Mouse (Mus musculus): Measurements from ENCODE around the gene Lrp1.

Gene Lrp1

DNA sequence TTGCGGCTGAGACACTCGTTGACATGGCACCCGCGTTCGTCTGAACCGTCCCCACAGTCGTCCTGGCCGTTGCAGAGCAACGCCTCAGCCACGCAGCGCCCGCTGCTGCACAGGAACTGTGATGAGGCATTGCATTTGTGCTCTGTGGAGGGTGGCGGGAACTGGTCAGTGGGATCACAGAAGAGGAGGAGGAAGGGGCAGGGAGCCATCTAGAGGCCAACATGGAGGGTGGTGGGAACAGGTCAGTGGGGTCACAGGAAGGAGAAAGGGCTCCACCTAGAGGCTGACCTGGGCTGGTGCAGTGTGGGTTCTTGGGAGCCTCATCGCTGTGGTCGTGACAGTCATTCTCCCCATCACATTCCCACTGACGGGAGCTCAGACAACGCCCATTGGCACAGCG is 65.2 kb downstream of the Lrp1 start:
- DNase-seq (ENCODE audit: low read depth, low spot score) = peak; percentile 68

DNA sequence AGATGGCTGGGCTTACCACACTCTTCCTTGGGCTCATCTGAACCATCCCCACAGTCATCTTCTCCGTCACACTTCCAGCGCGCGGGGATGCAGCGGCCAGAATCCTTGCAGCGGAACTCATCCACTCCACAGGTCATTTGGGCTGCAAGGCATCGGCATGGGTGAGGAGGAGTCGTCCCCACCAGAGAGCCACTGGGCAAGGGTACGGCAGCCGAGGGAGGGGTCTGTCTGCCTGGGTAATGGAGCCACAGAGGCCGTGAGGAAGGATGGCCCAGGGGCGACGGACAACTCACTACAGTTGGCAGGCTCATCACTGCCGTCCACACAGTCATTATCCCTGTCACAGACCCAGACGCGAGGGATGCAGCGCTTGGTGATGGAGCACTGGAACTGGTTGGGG is 71.1 kb downstream of the Lrp1 start:
- no peak for DNase-seq (ENCODE audit: low read depth, low spot score)

DNA sequence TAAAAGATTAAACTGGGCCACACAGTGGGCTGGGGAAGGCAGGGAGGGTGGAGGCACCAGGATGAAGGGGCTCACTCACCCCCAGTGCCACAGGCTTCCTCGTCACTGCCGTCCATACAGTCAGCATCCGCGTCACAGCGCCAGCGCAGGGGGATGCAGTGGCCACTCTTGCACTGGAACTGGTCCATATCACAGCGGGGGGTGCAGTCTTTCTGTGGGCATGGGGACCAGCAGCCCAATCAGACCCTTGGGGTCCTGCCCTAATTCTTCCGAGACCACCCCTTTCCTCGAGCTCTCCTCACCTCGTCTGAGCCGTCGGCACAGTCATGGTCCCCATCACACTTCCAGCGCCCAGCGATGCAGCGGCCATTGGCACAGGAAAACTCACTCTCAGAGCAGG is 72.7 kb downstream of the Lrp1 start:
- no peak for DNase-seq (ENCODE audit: low read depth, low spot score)

DNA sequence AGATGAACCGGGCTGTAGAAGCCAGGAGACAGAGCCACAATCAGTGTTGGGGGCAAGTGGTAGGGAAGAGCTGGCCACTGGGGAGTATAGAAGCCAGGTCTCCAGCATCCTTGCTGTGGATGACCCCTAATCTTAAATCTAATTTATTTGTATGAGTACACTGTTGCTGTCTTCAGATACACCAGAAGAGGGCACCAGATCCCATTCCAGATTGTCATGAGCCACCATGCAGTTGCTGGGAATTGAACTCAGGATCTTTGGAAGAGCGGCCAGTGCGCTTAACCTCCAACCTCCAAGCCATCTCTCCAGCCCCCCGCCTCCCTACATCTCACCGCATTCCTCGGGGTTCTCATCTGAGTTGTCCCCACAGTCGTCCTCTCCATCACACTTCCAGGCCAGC is 74.4 kb downstream of the Lrp1 start:
- DNase-seq (ENCODE audit: low read depth, low spot score) = no peak

DNA sequence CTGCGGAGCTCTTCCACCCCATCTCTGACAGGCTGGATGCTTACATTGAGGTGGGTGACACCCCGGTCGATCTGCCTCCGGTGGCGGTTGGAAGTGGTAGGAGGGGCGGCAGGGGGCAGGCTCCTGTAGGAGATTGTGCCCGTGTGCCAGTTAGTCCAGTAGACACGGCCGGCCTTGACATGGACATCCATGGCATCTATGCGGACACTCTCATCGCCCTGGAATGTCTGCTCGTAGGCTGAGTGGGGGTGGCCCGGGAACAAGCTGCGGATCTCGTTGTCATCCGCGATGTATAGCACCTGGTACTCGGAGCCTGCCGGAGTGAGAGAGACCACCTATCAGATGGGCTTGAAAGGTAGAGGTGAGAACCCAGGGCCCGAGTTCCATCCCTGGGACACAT is 76.6 kb downstream of the Lrp1 start:
- DNase-seq (ENCODE audit: low read depth, low spot score) = no peak

DNA sequence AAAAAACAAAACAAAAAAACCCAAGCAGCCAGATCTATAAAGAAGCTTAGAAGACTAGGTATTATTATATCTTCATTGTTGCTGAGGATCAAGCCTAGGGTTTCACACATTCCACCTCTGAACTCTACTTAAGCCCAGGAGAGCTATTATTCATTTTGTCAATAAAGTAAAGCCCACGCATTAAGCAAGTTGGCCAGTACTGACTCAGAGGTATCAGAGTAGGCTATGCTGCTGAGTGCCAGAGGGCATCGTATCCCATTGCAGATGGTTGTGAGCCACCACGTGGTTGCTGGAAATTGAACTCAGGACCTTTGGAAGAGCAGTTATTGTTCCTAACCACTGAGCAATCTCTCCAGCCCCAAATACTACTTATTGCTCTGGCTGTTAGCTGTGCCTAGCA is 77.0 kb downstream of the Lrp1 start:
- no peak for DNase-seq (ENCODE audit: low read depth, low spot score)

DNA sequence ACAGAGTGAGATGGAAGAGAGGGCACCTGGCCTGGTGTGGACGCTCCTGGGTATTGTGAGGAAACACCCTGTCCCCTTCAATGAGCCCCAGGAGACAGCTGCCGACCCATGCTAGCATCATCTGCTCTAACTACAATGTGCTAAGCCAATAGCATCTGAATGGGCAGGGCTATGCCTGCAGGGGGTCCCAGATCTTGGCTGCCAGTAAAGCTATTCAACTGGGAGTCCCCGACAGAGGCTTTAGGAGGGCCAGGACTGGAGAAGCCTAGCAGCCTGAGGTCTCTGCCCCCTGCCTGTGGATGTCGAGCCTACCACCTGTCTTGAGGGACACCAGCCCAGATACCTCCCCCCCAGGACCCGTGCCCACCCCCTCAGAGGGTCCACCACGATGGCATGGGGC is 78.2 kb downstream of the Lrp1 start:
- no peak for DNase-seq (ENCODE audit: low read depth, low spot score)

DNA sequence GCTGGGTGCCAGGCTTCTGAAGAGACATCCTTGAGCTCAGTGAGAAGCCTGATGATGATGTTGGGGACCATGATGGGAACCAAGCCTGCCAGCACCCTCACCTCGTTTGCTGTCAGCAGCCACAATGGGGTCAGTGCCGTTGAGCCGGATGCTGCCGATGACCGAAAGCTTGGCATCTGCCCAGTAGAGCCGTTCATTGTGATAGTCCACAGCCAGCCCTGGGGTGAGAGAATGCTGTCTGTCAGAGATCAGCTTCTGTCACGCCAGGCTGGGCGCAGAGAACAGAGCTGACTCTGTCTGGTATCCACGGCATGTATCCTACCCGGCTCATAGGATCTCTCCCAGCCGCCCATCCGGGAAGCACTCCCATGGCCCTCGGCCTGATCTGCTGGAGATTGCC is 78.9 kb downstream of the Lrp1 start:
- no peak for DNase-seq (ENCODE audit: low read depth, low spot score)

DNA sequence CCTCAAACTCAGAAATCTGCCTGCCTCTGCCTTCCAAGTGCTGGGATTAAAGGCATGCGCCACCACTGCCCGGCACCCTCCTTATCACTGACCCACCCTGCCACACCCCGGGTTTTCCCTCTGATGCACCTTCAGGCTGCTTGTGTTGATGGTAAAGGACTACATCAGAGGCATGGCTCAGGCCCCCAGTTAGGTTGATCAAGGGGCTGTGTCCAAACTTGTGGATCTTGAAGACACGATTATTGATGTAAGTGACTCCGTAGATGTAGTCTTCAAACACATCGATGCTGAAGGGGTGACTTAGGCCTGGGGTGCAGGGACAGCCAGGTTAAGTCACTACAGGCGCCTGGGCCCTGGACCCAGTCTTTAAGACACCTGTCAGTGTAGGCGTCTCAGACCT is 79.4 kb downstream of the Lrp1 start:
- no peak for DNase-seq (ENCODE audit: low read depth, low spot score)

DNA sequence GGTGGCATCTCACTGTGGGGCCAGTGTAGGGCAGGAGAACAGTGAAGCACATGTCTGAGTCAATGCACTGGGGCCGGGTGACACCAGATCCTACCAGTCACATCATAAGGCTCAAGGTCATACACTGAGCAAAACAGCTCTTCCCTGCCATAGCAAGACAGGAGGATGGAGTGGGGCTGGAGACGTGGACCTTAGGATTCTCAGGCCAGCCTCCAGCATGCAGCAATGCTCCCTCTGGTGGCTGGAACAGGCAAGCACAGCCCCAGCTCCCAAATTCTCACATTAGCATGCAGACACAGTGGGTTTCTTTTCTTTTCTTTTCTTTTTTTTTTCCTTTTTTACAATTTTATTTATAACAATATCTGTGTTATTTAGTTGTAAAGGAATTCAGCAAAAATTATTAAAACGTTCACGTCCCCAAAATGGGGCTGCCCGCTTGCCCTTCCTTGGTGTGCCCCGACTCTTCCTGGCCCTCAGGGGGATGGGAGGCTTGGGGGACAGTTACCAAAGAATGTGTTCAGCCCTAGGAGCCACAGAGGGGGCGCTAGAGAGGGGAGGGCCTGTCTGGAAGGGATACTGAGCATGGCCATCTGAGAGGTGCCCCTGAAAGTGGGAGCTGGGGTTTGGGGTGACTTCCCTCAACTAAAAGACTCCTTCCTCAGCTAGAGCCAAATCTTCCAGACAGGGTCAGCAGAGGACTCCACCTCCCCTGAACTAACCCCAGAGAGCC is 82.9 kb downstream of the Lrp1 start:
- no peak for DNase-seq (ENCODE audit: low read depth, low spot score)

DNA sequence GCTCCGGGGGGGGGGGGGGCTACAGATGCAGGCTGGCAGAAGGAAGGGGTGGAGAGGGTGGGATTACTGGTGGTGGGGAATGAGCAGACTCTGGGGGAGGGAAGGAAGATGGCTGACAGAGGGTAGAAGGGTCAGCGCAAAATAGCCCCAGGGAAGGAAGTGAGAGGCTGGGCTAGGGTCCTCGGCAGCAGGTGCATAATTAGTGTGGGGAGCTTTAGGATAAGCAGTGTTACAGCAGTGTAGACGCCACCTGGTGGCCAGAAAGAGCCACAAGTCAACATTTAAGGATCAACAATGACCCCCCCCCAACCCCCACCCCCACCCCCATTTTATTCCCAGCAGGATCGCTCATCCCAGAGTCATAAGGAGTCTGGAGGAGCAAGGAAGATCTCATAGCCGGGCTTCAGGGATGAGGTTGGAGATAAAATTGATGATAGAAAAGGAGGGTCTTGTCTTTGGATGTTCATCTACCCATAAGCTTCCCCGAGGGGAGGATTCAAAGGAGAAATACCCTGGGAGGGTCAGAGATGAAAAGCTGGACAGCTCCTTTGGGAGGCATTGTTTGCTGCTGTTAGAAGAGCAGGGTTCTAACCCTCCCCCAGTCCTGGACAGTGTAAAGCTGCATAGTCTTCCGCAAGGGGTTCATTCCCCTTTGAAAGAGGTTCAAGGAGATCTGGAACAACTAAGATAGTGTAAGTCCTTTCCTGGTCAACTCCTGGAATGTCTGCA is 84.2 kb downstream of the Lrp1 start:
- DNase-seq (ENCODE audit: low read depth, low spot score) = no peak

DNA sequence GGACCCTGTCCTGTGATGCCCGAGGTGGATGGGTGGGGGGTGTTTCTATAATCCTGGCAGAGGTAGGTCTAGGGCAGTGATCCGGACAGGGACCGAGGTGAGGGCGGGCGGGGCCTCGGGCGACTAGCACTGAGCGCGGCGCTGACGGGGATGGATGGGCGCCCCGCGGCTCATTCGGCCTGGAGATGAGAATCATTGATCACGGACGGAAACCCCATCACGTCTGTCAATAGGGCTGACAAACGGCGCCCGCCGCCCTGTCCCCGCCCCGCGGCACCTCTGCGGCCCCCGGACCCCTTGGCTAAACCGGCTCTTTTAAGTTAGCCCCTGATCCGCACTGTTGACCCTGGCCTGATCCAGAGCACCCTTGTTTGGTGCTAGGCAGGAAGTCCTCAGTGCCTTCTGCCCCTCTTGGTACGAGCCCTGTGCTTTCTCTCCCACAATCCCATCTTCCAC is 86.0 kb downstream of the Lrp1 start:
- no peak for DNase-seq (ENCODE audit: low read depth, low spot score)

DNA sequence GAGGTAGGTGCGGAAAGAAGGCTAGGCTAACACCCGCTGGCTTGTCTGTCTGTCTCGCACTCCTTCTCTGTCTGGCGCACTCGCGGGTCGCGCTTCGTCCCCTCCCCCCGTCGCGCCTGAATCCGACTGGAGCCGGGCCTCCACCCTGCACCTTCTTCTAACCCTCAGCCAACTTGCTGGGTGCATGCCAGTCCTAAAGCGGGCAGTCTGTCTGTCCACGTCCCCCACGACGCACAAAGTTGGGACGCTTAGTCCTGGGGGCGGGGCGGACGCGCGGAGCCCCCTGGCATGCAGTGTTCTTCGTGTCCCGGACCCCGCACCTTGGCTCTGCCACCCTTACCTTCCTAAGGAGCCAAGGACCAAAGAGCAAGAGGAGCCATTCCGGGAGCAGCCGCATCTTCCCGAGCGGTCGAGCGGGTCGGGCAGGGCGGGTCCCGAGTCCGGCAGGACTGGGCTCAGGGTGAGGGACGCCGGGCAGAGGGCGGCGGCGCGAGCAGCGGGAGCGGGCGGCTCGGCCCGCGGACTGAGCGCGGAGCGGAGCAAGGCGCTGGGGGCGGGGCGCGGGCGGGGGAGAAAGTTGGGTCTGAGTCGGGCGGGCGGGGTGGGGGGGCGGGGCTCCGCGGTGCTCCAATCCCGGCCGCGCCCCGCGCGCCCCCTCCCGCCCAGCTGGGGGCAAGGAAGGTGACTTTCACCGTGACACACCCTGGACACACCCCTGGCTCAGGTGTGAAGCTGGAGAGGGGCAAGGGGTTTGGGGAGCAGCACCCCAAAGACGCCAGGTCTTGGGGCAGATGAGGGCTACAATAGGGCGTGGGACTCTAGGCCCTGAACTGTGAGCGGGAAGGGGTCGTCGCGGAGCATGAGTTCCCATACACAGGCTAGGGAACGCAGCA is 86.7 kb downstream of the Lrp1 start, which contains the start of gene Nxph4:
Gene Nxph4, minus strand, starts transcription at position 524 of the 893 bp plus-strand sequence.
- DNase-seq (ENCODE audit: low read depth, low spot score) = no peak

DNA sequence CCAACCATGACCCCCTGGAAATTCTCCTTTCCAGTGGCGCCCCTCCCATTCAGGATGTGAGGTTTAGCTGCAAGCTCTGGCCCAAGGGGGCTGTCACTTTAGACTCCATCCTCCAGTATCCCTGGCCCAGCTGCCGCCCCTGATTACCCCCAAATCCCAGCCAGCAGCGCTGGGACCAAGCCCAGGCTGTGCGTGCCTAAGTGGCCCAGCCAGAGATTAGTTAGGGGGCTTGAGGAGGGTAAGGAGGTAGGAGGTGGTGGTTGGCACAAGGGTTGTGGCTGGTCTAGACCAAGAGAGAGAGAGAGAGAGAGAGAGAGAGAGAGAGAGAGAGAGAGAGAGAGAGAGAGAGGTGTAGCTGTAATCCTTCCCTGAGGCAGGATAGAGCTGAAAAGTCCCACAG is 89.4 kb downstream of the Lrp1 start:
- no peak for DNase-seq (ENCODE audit: low read depth, low spot score)

DNA sequence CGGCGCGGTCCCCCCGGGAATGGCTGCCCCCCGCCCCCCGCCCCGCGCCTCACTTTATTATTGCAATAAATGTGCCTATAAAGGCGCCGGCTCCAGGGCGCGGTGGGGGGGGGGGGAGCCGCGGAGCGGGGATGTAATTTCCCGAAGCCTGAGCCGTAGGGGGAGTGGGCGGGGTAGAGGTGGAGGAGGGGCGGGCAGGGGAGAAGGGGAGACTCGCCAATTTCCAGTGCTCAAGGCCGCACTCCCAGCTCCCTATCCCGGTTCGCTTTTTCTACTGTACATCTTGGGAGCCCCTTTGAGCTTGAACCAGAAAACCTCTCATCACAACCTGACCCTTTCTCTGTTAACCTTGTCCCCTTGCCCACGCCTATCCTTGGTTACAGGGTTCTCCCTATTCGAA is 90.0 kb downstream of the Lrp1 start:
- no peak for DNase-seq (ENCODE audit: low read depth, low spot score)

DNA sequence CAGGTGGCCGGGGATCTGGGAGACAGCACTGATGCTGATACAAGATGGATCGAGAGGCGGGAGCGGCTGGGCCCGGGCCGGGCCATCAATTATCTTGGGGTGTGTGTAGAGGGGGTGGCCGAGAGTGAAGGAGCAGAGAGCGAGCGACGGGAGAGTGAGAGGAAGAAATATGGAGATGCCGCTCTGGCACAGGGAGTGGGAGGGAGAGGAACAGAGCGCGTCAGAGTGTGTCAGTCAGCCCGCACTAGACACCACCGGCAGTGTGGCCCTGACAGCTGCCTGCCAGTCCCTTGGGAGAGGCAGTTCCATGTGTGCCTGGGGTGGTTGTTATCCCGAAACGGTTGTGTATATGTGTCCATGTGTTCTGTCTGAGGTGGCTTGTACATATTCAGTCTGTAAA is 93.5 kb downstream of the Lrp1 start:
- DNase-seq (ENCODE audit: low read depth, low spot score) = no peak

DNA sequence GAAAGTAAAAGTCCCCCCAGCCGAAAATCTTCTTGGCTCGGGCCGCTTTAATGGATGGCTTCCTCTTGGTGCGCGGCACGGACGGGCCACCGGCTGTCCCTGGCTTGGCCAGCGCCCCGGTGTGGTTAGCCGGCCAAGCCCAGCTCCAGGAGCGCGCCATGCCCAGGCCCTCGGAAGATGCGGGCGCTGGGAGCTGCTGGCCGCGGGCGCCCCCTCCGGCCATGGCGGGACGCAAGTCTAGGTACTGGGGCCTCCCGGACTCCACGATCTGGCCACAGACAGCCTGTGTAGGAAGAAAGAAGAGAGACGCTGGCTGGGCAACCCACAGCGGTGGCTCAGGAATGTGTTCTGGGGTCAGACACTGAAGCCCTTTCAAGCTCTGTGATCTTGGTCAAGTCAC is 94.3 kb downstream of the Lrp1 start:
- no peak for DNase-seq (ENCODE audit: low read depth, low spot score)

DNA sequence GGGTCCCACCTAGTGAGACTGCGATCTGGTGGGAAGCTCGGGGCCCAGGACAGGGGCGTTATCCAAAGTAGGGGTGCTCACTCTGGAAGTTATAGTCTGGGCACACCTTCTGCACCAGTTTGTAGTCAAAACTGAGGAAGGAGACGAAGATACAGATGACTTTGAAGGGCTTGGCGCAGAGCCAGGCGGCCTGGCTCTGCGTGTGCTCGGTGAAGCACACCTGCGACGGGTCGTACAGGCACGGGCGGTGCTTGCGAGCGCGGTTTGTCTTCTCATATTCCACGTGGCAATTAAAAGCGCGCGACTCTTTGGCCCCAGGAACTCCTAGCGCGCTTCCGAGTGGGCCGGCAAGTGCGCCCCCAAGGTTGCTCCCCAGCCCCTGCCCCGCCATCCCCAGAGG is 94.9 kb downstream of the Lrp1 start:
- DNase-seq (ENCODE audit: low read depth, low spot score) = no peak

DNA sequence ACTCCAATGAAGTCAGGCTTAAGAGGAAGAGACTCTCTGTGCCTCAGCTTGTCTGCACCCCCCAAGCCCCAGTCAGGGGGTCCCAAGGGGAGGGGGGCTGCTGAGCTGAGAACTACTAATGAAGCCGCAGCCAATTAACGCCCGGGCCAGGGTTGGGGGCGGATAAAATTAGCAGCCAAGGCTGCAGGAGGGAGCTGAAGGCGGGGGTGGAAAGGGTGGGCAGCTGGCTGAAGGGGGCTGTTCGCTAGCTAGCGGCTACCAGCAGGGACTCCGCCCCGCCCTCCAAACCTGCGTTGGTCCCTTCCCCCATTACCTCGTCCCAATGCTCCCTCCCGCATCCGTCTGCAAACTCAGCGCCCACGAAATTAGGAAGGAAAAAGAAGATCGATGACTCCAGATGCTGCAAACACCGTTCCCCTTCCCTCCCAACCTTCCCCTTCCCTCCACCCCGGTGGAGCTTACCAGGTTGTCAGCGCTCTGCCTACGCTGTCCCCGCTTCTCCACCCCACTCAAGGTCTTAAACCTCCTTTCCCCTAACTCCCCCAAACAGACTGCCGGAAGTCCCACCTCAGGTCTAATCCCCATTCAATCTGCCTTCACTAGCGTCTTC is 96.2 kb downstream of the Lrp1 start:
- DNase-seq (ENCODE audit: low read depth, low spot score) = no peak

DNA sequence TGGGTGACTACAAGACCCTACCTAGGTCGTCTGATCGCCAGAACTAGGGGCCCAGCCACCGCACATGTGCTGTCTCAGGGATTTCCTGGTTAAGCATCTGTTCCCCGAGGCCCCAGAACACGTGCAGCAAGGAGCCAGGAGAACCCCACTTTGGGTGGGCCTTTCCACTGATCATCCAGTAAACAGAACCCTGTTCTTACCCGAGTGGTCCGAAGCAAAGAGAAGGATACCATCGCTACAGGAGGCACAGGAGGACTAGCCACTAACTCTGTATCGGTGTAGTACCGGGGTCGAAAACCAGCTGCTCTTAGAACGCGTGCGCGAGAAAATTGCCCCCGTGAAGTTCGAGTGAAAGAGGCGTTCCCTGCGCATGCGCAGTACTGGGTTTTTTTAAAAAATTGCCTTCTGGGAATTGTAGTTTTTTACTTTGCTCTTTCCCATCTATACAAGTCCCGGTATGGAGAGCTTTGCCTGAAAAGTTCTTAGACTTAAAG is 98.8 kb downstream of the Lrp1 start, which contains the start of gene Shmt2:
Gene Shmt2, minus strand, starts transcription at position 357 of the 494 bp plus-strand sequence.
- peak; percentile 87 for DNase-seq (ENCODE audit: low read depth, low spot score)

DNA sequence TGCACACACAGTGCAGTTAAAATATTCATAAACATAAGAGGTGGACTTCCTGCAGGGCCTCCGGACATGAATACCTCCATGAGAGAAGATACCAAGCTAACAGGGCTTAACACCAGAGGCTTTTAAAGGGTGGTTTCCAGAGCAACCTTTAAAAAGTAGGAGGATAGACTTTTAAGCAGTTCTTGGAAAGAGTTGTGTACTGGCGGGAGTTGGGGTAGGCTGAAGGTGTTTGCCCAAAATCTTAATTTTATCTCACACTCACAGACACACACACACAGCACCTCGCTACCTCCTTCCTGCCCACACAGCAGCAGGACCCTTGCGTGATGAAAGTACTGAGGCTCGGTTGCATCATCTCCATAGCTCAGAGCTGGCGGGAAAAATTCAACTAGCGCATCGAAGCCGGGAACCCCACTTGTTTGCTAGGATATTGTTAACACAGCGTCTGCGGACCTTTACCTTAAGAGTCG is 99.3 kb downstream of the Lrp1 start:
- no peak for DNase-seq (ENCODE audit: low read depth, low spot score)
